Mouse (Mus musculus) liver, postnatal 0 days (tissue): ENCODE results near the gene Zmat3. TPM values are rescaled to one million over a fixed set of nuclear protein-coding genes. Genes with fewer than 3 reads are reported as not detected.

Experiments
- ATAC-seq: fragments of 200-750 bp; cut with Nextera tagmentation; 2 replicates; pipeline ENCODE4 v1.8.0; 2017; ENCODE audit warnings: mild to moderate bottlenecking, moderate library complexity
- DNase-seq: peaks from one replicate; pipeline ENCODE4 v3.0.0-alpha.2; 2016
- H3K27ac ChIP-seq: fragments of 300-500 bp; sonication (generic); 2 replicates; pipeline ENCODE4 v1.5.1; 2014; ENCODE audit warnings: antibody characterized with exemption, moderate library complexity, mild to moderate bottlenecking, low read depth
- H3K27me3 ChIP-seq: fragments of 300-500 bp; sonication (generic); 2 replicates; pipeline ENCODE4 v1.6.1; 2014; ENCODE audit warnings: low read length, control low read depth, mixed read lengths; ENCODE audit not compliant: insufficient read depth
- H3K36me3 ChIP-seq: fragments of 300-500 bp; sonication (generic); replicated peaks from 2 replicates; pipeline ENCODE4 v1.6.1; 2014; ENCODE audit warnings: mild to moderate bottlenecking, control low read depth, low read length, moderate library complexity, mixed read lengths; ENCODE audit not compliant: insufficient read depth
- H3K4me1 ChIP-seq: fragments of 300-500 bp; sonication (generic); 2 replicates; pipeline ENCODE4 v1.6.1; 2014; ENCODE audit warnings: antibody characterized with exemption, mild to moderate bottlenecking, control low read depth; ENCODE audit not compliant: insufficient read depth
- H3K4me2 ChIP-seq: fragments of 300-500 bp; sonication (generic); 2 replicates; pipeline ENCODE4 v1.6.1; 2014; ENCODE audit warnings: low read depth, mild to moderate bottlenecking, low read length, moderate library complexity, mixed read lengths
- H3K4me3 ChIP-seq: fragments of 300-500 bp; sonication (generic); 2 replicates; pipeline ENCODE4 v1.5.1; 2014; ENCODE audit warnings: low read depth, low read length
- H3K9ac ChIP-seq: fragments of 300-500 bp; sonication (generic); replicated peaks from 2 replicates; pipeline ENCODE4 v1.6.1; 2014; ENCODE audit warnings: mild to moderate bottlenecking, moderate library complexity
- H3K9me3 ChIP-seq: fragments of 300-500 bp; sonication (generic); 2 replicates; pipeline ENCODE4 v1.6.1; 2016; ENCODE audit warnings: mild to moderate bottlenecking, control low read depth, low read length, mixed read lengths
- CTCF ChIP-seq: sonication (generic); IDR thresholded peaks from 2 replicates; pipeline ENCODE4 v1.5.1; 2016; ENCODE audit warnings: antibody characterized with exemption, low read depth
- EP300 ChIP-seq: IDR thresholded peaks from 2 replicates; pipeline ENCODE4 v1.6.1; 2016; ENCODE audit warnings: antibody characterized with exemption, low read depth, mild to moderate bottlenecking
- WGBS: fragments of 180-500 bp; shearing (Covaris S2); extraction: QIAGEN DNeasy Blood & Tissue Kit; methylation state at CpG from one replicate; pipeline ENCODE4 v1.1.7; 2014; ENCODE audit not compliant: insufficient replicate concordance; 5-methylcytosine and 5-hydroxymethylcytosine counted together
- polyA plus RNA-seq: library from polyadenylated mRNA; unstranded; fragments of >200 nt; fragmentation: Nextera tagmentation; extraction: Ambion mirVana; gene quantifications from 2 replicates; pipeline ENCODE4 v1.2.1, GENCODE M21; 2015

Zmat3 gene
- polyA plus RNA-seq, 1 experiment from 2014 or later = 0.62 TPM

DNA sequence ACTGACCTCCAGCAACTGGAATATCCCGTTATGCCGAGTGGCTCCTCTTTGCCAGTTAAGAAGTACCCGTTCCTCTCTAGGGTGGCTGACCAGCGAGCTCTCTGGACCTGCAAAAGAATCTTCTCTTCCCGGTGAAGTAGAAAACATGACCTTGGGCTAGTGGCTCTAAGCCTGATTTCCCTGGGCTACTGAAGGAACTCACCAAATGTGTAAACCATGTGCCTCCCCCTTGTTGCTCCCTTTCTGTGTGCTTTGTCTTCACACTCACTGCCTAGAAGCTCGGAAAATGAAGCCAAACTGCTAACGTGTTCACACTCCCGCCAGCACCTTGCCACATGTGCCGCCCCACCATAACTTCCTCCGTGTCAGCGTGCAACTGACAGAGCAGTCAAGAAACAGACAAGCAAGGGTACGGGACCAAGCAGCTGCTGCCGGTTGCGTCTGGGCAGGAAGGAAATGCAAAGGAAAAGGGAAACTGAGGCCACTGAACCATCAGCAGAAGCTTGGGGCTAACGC, 47.9 kb downstream of the Zmat3 start:
- H3K4me2 ChIP-seq = no peak overlapping the region; the same call in 1 of the 2 replicates
- DNase-seq (no peak), ATAC-seq (no peak)
- WGBS = 40% methylated on average over 15 of the region's 15 CpGs
- H3K4me1 ChIP-seq = no peaks in the 10 kb centered on the region
- H3K9me3 ChIP-seq = no peaks in the 10 kb centered on the region
- H3K4me3 ChIP-seq = no peak overlapping the region
- no peaks in the 10 kb centered on the region for H3K27me3 ChIP-seq
- H3K27ac ChIP-seq = no peak overlapping the region
- H3K9ac ChIP-seq = no peak overlapping the region
- TF ChIP-seq CTCF (no peak), EP300 (no peak)
- no peaks in the 10 kb centered on the region for H3K36me3 ChIP-seq

DNA sequence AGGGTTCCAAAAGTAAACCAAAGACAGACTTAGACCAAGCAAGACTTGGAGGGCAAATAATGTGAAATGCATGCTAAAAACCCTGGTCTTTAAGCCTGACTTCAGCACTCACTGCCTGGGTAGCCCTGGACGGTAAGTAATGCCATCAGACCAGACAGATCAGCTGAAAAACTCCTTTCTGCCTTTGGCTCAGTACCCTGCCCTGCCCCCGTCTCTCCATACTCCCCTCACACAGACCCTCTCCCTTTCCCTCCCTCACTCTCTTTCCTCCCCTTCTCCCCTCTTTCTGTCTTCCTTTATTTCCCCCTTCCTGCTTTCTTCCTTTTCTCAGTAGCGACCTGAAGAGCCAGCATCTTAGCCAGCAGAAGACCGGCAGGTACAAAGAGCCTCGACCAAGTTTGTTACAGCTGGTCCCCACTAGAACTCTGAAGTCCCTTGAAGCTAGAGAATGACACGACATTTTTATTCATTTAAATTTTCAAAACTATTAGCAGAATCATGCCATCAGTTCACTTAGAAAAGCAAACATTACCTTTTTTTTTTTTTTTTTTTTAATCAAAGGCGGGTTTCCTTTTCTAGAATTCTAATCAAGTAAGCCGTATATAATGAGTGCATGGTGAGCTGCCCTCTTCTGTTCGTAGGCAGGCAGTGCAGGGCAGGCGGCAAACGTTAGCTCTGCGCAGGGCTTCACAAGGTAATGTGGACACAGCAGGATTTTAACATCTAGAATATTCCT, 48.5 kb downstream of the Zmat3 start:
- Histone ChIP-seq H3K27ac (no peak overlapping the region), H3K9me3 (no peaks in the 10 kb centered on the region), H3K27me3 (no peaks in the 10 kb centered on the region), H3K4me3 (no peak overlapping the region), H3K4me2 (no peak overlapping the region; the same call in 1 of the 2 replicates), H3K4me1 (no peaks in the 10 kb centered on the region), H3K36me3 (no peaks in the 10 kb centered on the region), H3K9ac (no peak overlapping the region)
- 24% methylated on average over 12 of the region's 12 CpGs for WGBS
- DNase-seq (peak; percentile 39), ATAC-seq (no peak)
- peak; percentile 63 for TF ChIP-seq CTCF
- TF ChIP-seq EP300 = no peak

- Histone ChIP-seq H3K4me2 (no peak overlapping the region), H3K9ac (no peak overlapping the region), H3K36me3 (no peaks in the 10 kb centered on the region), H3K27me3 (no peaks in the 10 kb centered on the region), H3K27ac (no peak overlapping the region), H3K9me3 (no peaks in the 10 kb centered on the region), H3K4me1 (no peaks in the 10 kb centered on the region), H3K4me3 (no peak overlapping the region)
- DNase-seq (no peak), ATAC-seq (no peak)
- TF ChIP-seq CTCF (no peak), EP300 (no peak)
- 80% methylated on average over 4 of the region's 4 CpGs for WGBS
Observed at GRCm38 (mm10) chr3:32314746-32315145, 51.1 kb downstream of the Zmat3 start.

DNA sequence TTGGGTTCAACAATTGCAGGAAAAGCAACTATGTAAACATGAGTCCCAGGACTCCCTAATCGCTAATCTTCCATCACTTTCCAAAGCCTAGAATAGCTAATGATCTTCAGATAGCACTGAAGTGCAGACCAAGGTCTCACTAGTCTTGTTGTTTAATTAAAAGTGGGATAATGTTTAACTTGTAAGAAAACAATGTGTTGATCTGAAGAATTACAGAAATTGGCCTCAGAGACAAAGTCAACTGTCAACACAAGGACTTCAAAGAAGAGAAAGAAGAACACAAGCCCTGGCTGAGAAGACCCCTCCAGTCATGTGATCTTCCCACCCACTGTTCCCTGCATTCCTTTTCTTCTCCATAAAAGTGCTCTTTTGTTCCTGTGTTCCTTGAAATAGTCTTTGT, 61.6 kb downstream of the Zmat3 start:
- Histone ChIP-seq H3K9me3 (no peaks in the 10 kb centered on the region), H3K4me1 (no peaks in the 10 kb centered on the region), H3K36me3 (no peaks in the 10 kb centered on the region), H3K4me2 (no peak overlapping the region), H3K4me3 (no peak overlapping the region), H3K27me3 (no peaks in the 10 kb centered on the region), H3K27ac (no peak overlapping the region), H3K9ac (no peak overlapping the region)
- no peak for DNase-seq
- WGBS = 27% methylated on average over 1 of the region's 1 CpGs
- ATAC-seq = no peak
- TF ChIP-seq CTCF = no peak
- TF ChIP-seq EP300 = no peak

DNA sequence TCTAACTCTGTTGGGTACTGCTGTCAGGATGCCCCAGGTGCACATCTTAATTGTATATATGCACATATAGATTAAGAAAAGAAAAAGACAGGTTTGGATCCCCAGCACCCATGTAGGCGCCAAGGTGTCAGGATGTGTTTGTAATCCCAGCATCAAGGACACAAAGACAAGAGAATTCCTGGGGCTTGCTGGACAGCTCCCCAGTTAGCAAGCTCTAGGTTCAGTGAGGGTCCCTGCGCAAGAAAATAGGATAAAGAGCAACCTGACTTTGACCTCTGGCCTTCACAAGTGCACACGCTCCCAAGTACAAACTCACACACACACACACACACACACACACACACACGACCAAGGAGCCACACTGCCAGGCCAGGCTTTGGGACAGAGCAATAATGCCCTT, 73.8 kb downstream of the Zmat3 start:
- H3K4me2 ChIP-seq = no peak overlapping the region

More for the DNA sequence above, 73.8 kb downstream of the Zmat3 start:
- Histone ChIP-seq H3K4me3 (no peak overlapping the region), H3K27ac (no peak overlapping the region), H3K9me3 (no peaks in the 10 kb centered on the region), H3K36me3 (no peaks in the 10 kb centered on the region), H3K4me1 (no peaks in the 10 kb centered on the region), H3K9ac (no peak overlapping the region), H3K27me3 (no peaks in the 10 kb centered on the region)
- ATAC-seq (no peak), DNase-seq (no peak)
- TF ChIP-seq CTCF (no peak), EP300 (no peak)
- 41% methylated on average over 4 of the region's 4 CpGs for WGBS

Other genes starting within 250 kb of the Zmat3 start
- 3.4 and 3.9 TPM in 2 replicates for gene Pik3ca, start 31.7 kb upstream of the Zmat3 start, polyA plus RNA-seq
- gene Kcnmb3, start 126.2 kb upstream of the Zmat3 start, polyA plus RNA-seq = not detected in 2 replicates
- gene Zfp639, start 144.2 kb upstream of the Zmat3 start, polyA plus RNA-seq = 13.5 and 14.0 TPM in 2 replicates
- 19.5 and 21.7 TPM in 2 replicates for gene Mfn1, start 163.5 kb upstream of the Zmat3 start, polyA plus RNA-seq